Mouse (Mus musculus): Measurements from ENCODE around the gene St3gal3. TPM values are rescaled to one million over a fixed set of nuclear protein-coding genes. Genes with fewer than 3 reads are reported as not detected.

St3gal3 gene
- total and polyA plus RNA-seq, 2 experiments, result 27.9 to 44.9 TPM

DNA sequence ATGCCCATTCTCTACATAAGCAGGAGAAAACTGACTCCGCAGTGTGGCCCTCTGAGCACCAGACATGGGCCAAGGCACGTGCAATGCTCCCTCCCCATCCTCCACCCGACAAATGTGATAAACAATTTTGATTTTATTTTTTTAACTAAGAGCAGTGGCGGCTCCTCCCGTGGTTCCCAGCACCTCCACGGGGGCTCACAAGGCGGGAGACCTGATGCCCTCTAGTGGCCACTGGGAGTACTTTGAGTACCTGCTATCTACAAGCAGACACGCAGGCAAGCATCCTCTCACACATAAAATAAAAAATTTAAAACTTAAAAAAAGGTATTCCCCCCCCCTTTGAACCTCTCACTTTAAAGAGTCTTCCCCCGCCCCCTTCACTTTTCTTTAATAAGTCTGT lies 36.3 kb upstream of the St3gal3 start:
- Histone ChIP-seq H3K27me3 (ENCODE audit: control insufficient read depth, insufficient read depth, low read length) (no peaks in the 10 kb centered on the region), H3K4me1 (ENCODE audit: control insufficient read depth, insufficient read depth, low read length) (no peaks in the 10 kb centered on the region), H3K4me3 (ENCODE audit: insufficient read depth, low read depth, low read length) (no peak overlapping the region), H3K27ac (replicated peaks; ENCODE audit: insufficient read depth, low read depth, low read length) (no peak overlapping the region), H3K9ac (ENCODE audit: low read depth, low read length) (no peak overlapping the region), H3K79me2 (ENCODE audit: control insufficient read depth, insufficient read depth, low read length) (peaks cover 3% of the 10 kb centered on the region), H3K36me3 (ENCODE audit: control insufficient read depth, insufficient read depth, low read length) (peaks cover 50% of the 10 kb centered on the region)
- TF ChIP-seq CTCF (IDR thresholded peaks at IDR 0.05; ENCODE audit: low read depth, low read length) (peak; percentile 61), POLR2A (IDR thresholded peaks at IDR 0.05; ENCODE audit: extremely low read depth, insufficient read depth, low read length) (no peak)
- peak; percentile 15 for DNase-seq (ENCODE audit: extremely low read depth, low read depth, low spot score)
- 91% methylated on average over 9 of the region's 9 CpGs for WGBS

DNA sequence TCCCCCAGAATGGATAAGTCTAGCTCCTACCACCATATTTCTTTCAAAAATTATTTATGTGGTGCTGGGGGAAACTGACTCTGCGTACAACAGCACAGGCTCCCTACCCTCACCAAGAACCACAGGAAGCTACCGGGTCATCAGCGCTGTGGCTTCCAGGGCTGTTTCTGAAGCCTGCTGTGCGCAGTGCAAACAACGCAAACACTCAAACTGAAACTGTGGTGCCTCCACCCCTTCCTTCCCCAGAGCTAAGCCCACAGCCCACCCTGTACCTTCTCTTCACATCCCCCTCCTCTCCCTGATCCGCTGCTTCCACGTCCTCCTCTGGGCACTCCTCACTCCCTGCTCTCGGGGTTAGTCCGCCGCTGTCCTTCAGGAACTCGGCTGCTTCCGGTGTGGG lies 27.4 kb upstream of the St3gal3 start:
- H3K4me3 ChIP-seq (ENCODE audit: insufficient read depth, low read depth, low read length), result no peak overlapping the region
- H3K9ac ChIP-seq (ENCODE audit: low read depth, low read length), result no peak overlapping the region
- H3K36me3 ChIP-seq (ENCODE audit: control insufficient read depth, insufficient read depth, low read length), result peaks cover 37% of the 10 kb centered on the region
- H3K79me2 ChIP-seq (ENCODE audit: control insufficient read depth, insufficient read depth, low read length), result peaks cover 7% of the 10 kb centered on the region; the same call in 1 of the 2 replicates
- H3K4me1 ChIP-seq (ENCODE audit: control insufficient read depth, insufficient read depth, low read length), result peaks cover 6% of the 10 kb centered on the region; the same call in 1 of the 2 replicates
- H3K27ac ChIP-seq (replicated peaks; ENCODE audit: insufficient read depth, low read depth, low read length), result no peak overlapping the region
- WGBS, result 92% methylated on average over 12 of the region's 12 CpGs
- no peak for DNase-seq (ENCODE audit: extremely low read depth, low read depth, low spot score)
- no peak for TF ChIP-seq CTCF (IDR thresholded peaks at IDR 0.05; ENCODE audit: low read depth, low read length)
- no peak for TF ChIP-seq POLR2A (IDR thresholded peaks at IDR 0.05; ENCODE audit: extremely low read depth, insufficient read depth, low read length)
- no peaks in the 10 kb centered on the region for H3K27me3 ChIP-seq (ENCODE audit: control insufficient read depth, insufficient read depth, low read length)

DNA sequence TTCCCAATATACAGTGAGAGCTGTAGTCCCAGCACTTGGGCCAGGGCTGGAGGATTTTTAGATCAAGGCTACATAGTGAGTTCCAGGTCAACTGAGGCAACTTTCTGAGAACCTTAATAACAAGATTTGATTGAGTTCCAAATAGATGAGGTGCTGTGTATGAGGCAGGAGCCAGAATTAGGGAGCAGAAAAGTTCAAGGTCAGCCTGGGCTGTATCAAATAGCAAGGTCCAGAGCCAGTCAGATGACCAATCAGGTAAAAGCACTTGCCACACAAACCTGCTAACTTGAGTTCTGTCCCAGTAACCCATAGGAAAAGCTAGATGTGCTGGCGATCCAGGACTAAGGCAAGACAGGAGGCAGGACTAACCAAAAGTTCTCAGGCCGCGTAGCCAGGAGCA lies 23.0 kb upstream of the St3gal3 start:
- Histone ChIP-seq H3K79me2 (ENCODE audit: control insufficient read depth, insufficient read depth, low read length) (peaks cover 4% of the 10 kb centered on the region; the same call in 1 of the 2 replicates), H3K9ac (ENCODE audit: low read depth, low read length) (no peak overlapping the region), H3K27me3 (ENCODE audit: control insufficient read depth, insufficient read depth, low read length) (no peaks in the 10 kb centered on the region), H3K4me3 (ENCODE audit: insufficient read depth, low read depth, low read length) (no peak overlapping the region), H3K27ac (replicated peaks; ENCODE audit: insufficient read depth, low read depth, low read length) (peak overlapping the region; percentile 57), H3K36me3 (ENCODE audit: control insufficient read depth, insufficient read depth, low read length) (peaks cover 25% of the 10 kb centered on the region), H3K4me1 (ENCODE audit: control insufficient read depth, insufficient read depth, low read length) (peaks cover 6% of the 10 kb centered on the region; the same call in 1 of the 2 replicates)
- 33% methylated on average over 3 of the region's 3 CpGs for WGBS
- TF ChIP-seq POLR2A (IDR thresholded peaks at IDR 0.05; ENCODE audit: extremely low read depth, insufficient read depth, low read length), result no peak
- TF ChIP-seq CTCF (IDR thresholded peaks at IDR 0.05; ENCODE audit: low read depth, low read length), result no peak
- peak; percentile 97 for DNase-seq (ENCODE audit: extremely low read depth, low read depth, low spot score)

DNA sequence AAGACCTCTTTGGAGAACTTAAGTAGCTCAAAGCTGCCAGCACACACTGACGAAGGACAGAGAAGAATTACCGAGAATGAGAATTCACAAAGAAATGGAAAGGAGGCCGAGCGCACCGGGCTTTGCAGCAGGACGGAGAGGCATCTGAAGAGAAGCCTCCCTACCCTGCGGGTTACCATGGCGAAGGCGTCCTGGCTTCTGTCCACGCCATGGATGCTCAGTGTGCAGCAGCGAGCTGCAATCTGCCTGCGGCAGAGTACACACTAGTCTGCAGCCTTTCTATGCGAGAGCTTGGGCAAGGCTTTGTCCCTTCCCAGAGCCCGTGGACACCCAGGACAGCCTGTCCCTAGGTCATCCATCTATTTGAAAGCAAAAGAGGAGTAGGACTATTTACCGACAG lies 21.8 kb upstream of the St3gal3 start:
- peaks cover 6% of the 10 kb centered on the region; the same call in 1 of the 2 replicates for H3K4me1 ChIP-seq (ENCODE audit: control insufficient read depth, insufficient read depth, low read length)
- H3K4me3 ChIP-seq (ENCODE audit: insufficient read depth, low read depth, low read length), result no peak overlapping the region
- no peak for DNase-seq (ENCODE audit: extremely low read depth, low read depth, low spot score)
- no peak overlapping the region for H3K9ac ChIP-seq (ENCODE audit: low read depth, low read length)
- H3K27me3 ChIP-seq (ENCODE audit: control insufficient read depth, insufficient read depth, low read length), result no peaks in the 10 kb centered on the region
- no peaks in the 10 kb centered on the region; the same call in 1 of the 2 replicates for H3K79me2 ChIP-seq (ENCODE audit: control insufficient read depth, insufficient read depth, low read length)
- TF ChIP-seq CTCF (IDR thresholded peaks at IDR 0.05; ENCODE audit: low read depth, low read length) (no peak), POLR2A (IDR thresholded peaks at IDR 0.05; ENCODE audit: extremely low read depth, insufficient read depth, low read length) (no peak)
- WGBS, result 95% methylated on average over 15 of the region's 15 CpGs
- H3K36me3 ChIP-seq (ENCODE audit: control insufficient read depth, insufficient read depth, low read length), result peaks cover 27% of the 10 kb centered on the region
- H3K27ac ChIP-seq (replicated peaks; ENCODE audit: insufficient read depth, low read depth, low read length), result no peak overlapping the region

DNA sequence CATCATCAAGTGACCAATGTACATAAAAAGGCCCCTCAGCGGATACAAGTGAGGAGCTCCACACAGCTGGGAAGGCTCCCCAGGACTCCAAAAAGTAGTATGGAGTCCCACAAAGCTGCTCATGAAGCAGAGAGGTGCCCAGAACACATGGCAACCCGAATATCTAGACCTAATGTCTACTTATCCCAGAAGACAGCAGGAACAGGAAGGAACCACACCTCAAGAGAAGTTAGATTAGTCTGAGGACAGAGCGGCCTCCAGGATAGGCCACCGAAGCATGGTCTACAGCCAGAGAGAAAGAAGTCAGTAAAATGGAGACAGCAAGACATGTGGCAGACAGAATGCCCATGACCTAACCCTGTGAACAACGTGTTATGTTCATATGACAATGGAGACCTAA lies 20.2 kb upstream of the St3gal3 start:
- H3K4me3 ChIP-seq (ENCODE audit: insufficient read depth, low read depth, low read length), result no peak overlapping the region
- DNase-seq (ENCODE audit: extremely low read depth, low read depth, low spot score), result no peak
- H3K27me3 ChIP-seq (ENCODE audit: control insufficient read depth, insufficient read depth, low read length), result no peaks in the 10 kb centered on the region
- TF ChIP-seq CTCF (IDR thresholded peaks at IDR 0.05; ENCODE audit: low read depth, low read length) (no peak), POLR2A (IDR thresholded peaks at IDR 0.05; ENCODE audit: extremely low read depth, insufficient read depth, low read length) (no peak)
- 89% methylated on average over 5 of the region's 5 CpGs for WGBS
- no peak overlapping the region for H3K9ac ChIP-seq (ENCODE audit: low read depth, low read length)
- no peaks in the 10 kb centered on the region; the same call in 1 of the 2 replicates for H3K79me2 ChIP-seq (ENCODE audit: control insufficient read depth, insufficient read depth, low read length)
- H3K27ac ChIP-seq (replicated peaks; ENCODE audit: insufficient read depth, low read depth, low read length), result no peak overlapping the region
- H3K4me1 ChIP-seq (ENCODE audit: control insufficient read depth, insufficient read depth, low read length), result peaks cover 6% of the 10 kb centered on the region; the same call in 1 of the 2 replicates
- peaks cover 19% of the 10 kb centered on the region for H3K36me3 ChIP-seq (ENCODE audit: control insufficient read depth, insufficient read depth, low read length)

DNA sequence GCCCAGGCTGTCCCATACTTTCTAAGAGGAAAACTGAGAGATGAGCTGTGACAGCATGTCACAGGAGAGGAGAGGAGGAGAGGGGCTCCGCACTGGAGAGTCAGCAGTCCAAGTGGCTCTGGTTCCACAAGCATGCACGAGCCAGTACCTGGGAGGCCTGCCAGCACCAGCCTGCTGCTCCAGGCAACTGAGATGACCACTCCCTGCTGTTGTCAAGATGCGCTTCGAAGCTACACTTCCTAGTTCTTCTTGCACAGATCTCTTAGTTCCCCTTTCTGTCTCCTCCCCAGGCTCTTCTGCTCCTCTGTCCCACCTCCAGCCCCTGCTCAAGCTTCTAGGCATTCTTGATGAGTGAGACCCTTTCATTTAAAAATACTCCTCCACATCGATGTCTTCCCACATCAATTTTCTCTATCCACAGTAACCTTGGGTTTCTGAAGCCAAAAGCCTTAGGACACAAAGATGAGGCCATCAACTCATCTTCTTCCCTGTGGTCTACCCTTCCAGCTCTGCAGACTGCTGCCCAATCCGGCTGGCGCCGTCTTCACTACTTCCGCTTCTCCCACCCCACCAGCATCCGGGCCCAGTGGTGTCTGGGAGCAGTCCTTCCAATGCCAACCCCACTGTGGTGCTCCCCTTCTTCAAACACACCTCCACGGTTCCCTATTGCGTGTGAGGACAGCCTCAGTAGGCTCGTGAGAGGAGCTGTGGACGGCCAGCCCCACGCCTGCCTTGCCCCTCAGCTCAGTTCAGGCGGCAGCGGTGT lies 17.5 kb upstream of the St3gal3 start:
- peaks cover 1% of the 10 kb centered on the region; the same call in 1 of the 2 replicates for H3K4me1 ChIP-seq (ENCODE audit: control insufficient read depth, insufficient read depth, low read length)
- no peak overlapping the region for H3K9ac ChIP-seq (ENCODE audit: low read depth, low read length)
- no peak overlapping the region for H3K4me3 ChIP-seq (ENCODE audit: insufficient read depth, low read depth, low read length)
- TF ChIP-seq POLR2A (IDR thresholded peaks at IDR 0.05; ENCODE audit: extremely low read depth, insufficient read depth, low read length) (no peak), CTCF (IDR thresholded peaks at IDR 0.05; ENCODE audit: low read depth, low read length) (no peak)
- H3K36me3 ChIP-seq (ENCODE audit: control insufficient read depth, insufficient read depth, low read length), result peaks cover 26% of the 10 kb centered on the region
- H3K27me3 ChIP-seq (ENCODE audit: control insufficient read depth, insufficient read depth, low read length), result no peaks in the 10 kb centered on the region
- WGBS, result 86% methylated on average over 17 of the region's 17 CpGs
- H3K79me2 ChIP-seq (ENCODE audit: control insufficient read depth, insufficient read depth, low read length), result no peaks in the 10 kb centered on the region; the same call in 1 of the 2 replicates
- no peak overlapping the region for H3K27ac ChIP-seq (replicated peaks; ENCODE audit: insufficient read depth, low read depth, low read length)
- peak; percentile 25 for DNase-seq (ENCODE audit: extremely low read depth, low read depth, low spot score)

All from liver, adult 2 months (tissue).